Mouse (Mus musculus) heart, embryonic 12.5 days (tissue): ENCODE measurements around the gene Etv1. TPM values are rescaled to one million over a fixed set of nuclear protein-coding genes. Genes with fewer than 3 reads are reported as not detected.
A peak's percentile ranks its signal among the peaks of the same experiment; 100 is the strongest.

Experiments used
- ATAC-seq: fragments of 200-750 bp; cut with Nextera tagmentation; 2 replicates; pipeline ENCODE4 v1.8.0; 2017; ENCODE audit warnings: moderate TSS enrichment, moderate library complexity; ENCODE audit not compliant: insufficient number of reproducible peaks, low FRiP score
- H3K27ac ChIP-seq: fragments of 300-500 bp; sonication (generic); 2 replicates; pipeline ENCODE4 v1.5.1; 2016; ENCODE audit warnings: mild to moderate bottlenecking, moderate library complexity; ENCODE audit not compliant: poor library complexity, severe bottlenecking
- H3K27me3 ChIP-seq: fragments of 300-500 bp; sonication (generic); replicated peaks from 2 replicates; pipeline ENCODE4 v1.6.1; 2016; ENCODE audit warnings: mild to moderate bottlenecking, moderate library complexity
- H3K36me3 ChIP-seq: fragments of 300-500 bp; sonication (generic); 2 replicates; pipeline ENCODE4 v1.6.1; 2016; ENCODE audit warnings: mild to moderate bottlenecking, moderate library complexity
- H3K4me1 ChIP-seq: fragments of 300-500 bp; sonication (generic); replicated peaks from 2 replicates; pipeline ENCODE4 v1.6.1; 2016; ENCODE audit warnings: mild to moderate bottlenecking
- H3K4me2 ChIP-seq: fragments of 300-500 bp; sonication (generic); 2 replicates; pipeline ENCODE4 v1.6.1; 2016; ENCODE audit warnings: mild to moderate bottlenecking, moderate library complexity
- H3K4me3 ChIP-seq: fragments of 300-500 bp; sonication (generic); 2 replicates; pipeline ENCODE4 v1.5.1; 2016; ENCODE audit warnings: mild to moderate bottlenecking
- H3K9ac ChIP-seq: fragments of 300-500 bp; sonication (generic); 2 replicates; pipeline ENCODE4 v1.6.1; 2016; ENCODE audit warnings: mild to moderate bottlenecking, moderate library complexity
- H3K9me3 ChIP-seq: fragments of 300-500 bp; sonication (generic); replicated peaks from 2 replicates; pipeline ENCODE4 v1.6.1; 2016; ENCODE audit warnings: mild to moderate bottlenecking, moderate library complexity
- WGBS: fragments of 180-500 bp; shearing (Covaris S2); methylation state at CpG from one replicate; pipeline ENCODE4 v1.1.7; 2016; 5-methylcytosine and 5-hydroxymethylcytosine counted together
- polyA plus RNA-seq: library from polyadenylated mRNA; unstranded; fragments of >200 nt; fragmentation: Nextera tagmentation; extraction: Ambion mirVana; gene quantifications from 2 replicates; pipeline ENCODE4 v1.2.1, GENCODE M21; 2016

Gene Etv1
- polyA plus RNA-seq, 1 experiment from 2014 or later = 29.2 TPM

GRCm38 (mm10) chr12:38859675-38860074 is 80.5 kb downstream of the Etv1 start:
- ATAC-seq = no peak
- Histone ChIP-seq H3K9ac (no peak overlapping the region), H3K4me3 (no peak overlapping the region), H3K36me3 (peaks cover 16% of the 10 kb centered on the region), H3K9me3 (no peaks in the 10 kb centered on the region), H3K27ac (no peak overlapping the region), H3K4me1 (no peaks in the 10 kb centered on the region), H3K4me2 (no peak overlapping the region), H3K27me3 (no peaks in the 10 kb centered on the region)
- WGBS = 89% methylated on average over 4 of the region's 4 CpGs

GRCm38 (mm10) chr12:38860168-38861115 is 81.3 kb downstream of the Etv1 start:
- no peak overlapping the region for H3K4me2 ChIP-seq
- H3K27ac ChIP-seq = peak overlapping the region; percentile 21; the same call in 1 of the 2 replicates
- WGBS = 77% methylated on average over 7 of the region's 7 CpGs

GRCm38 (mm10) chr12:38863395-38863794 is 84.2 kb downstream of the Etv1 start:
- Histone ChIP-seq H3K4me1 (no peaks in the 10 kb centered on the region), H3K36me3 (peaks cover 7% of the 10 kb centered on the region; the same call in 1 of the 2 replicates), H3K9me3 (no peaks in the 10 kb centered on the region), H3K9ac (no peak overlapping the region), H3K27me3 (no peaks in the 10 kb centered on the region), H3K4me3 (no peak overlapping the region), H3K27ac (no peak overlapping the region), H3K4me2 (no peak overlapping the region)
- WGBS = 77% methylated on average over 4 of the region's 4 CpGs
- ATAC-seq = no peak

More at GRCm38 (mm10) chr12:38860168-38861115, 81.3 kb downstream of the Etv1 start:
- Histone ChIP-seq H3K9me3 (no peaks in the 10 kb centered on the region), H3K4me1 (no peaks in the 10 kb centered on the region), H3K27me3 (no peaks in the 10 kb centered on the region), H3K9ac (no peak overlapping the region), H3K36me3 (peaks cover 17% of the 10 kb centered on the region), H3K4me3 (no peak overlapping the region)
- ATAC-seq = no peak

GRCm38 (mm10) chr12:38863982-38864828 is 85.0 kb downstream of the Etv1 start:
- Histone ChIP-seq H3K9me3 (no peaks in the 10 kb centered on the region), H3K27ac (0 out of 2 replicates have a peak overlapping the region, but pooled peaks have one; percentile 0), H3K4me1 (no peaks in the 10 kb centered on the region), H3K27me3 (no peaks in the 10 kb centered on the region), H3K4me2 (no peak overlapping the region), H3K9ac (no peak overlapping the region), H3K36me3 (peaks cover 5% of the 10 kb centered on the region; the same call in 1 of the 2 replicates), H3K4me3 (no peak overlapping the region)
- WGBS = 70% methylated on average over 3 of the region's 3 CpGs
- no peak for ATAC-seq

GRCm38 (mm10) chr12:38874470-38874995 is 95.4 kb downstream of the Etv1 start:
- peak; percentile 55 for ATAC-seq
- no peak overlapping the region for H3K4me2 ChIP-seq
- H3K4me1 ChIP-seq = peaks cover 5% of the 10 kb centered on the region; the same call in 1 of the 2 replicates
- no peaks in the 10 kb centered on the region for H3K9me3 ChIP-seq
- no peak overlapping the region for H3K4me3 ChIP-seq
- H3K9ac ChIP-seq = no peak overlapping the region
- peak overlapping the region; percentile 73; the same call in 1 of the 2 replicates for H3K27ac ChIP-seq
- H3K36me3 ChIP-seq = no peaks in the 10 kb centered on the region
- H3K27me3 ChIP-seq = no peaks in the 10 kb centered on the region

DNA sequence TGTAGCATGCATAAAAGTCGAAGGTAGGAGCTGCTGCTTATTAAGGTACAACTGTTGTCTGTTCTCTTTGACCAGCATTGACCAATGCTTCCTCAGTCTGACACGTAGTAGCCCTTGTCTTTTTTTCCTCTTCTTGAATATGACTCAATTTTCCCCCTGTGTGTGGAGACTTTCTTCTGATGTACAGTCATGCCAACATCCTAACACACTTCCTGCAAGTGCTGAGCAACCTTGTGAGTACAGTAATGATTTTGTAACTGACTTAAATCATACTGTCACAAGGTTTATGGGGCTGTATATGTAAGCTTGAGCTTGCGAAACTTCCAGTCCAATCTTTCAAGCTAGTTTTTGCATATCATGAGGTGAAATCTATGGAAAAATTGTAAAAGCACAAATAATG is 125.3 kb downstream of the Etv1 start:
- no peak overlapping the region for H3K4me2 ChIP-seq
- no peaks in the 10 kb centered on the region for H3K27me3 ChIP-seq
- H3K36me3 ChIP-seq = no peaks in the 10 kb centered on the region
- H3K4me3 ChIP-seq = no peak overlapping the region
- no peak overlapping the region for H3K9ac ChIP-seq
- WGBS = 68% methylated on average over 3 of the region's 3 CpGs
- ATAC-seq = no peak
- no peaks in the 10 kb centered on the region for H3K9me3 ChIP-seq
- no peak overlapping the region for H3K27ac ChIP-seq
- 0 out of 2 replicates have a peak, but pooled peaks cover 6% of the 10 kb centered on the region for H3K4me1 ChIP-seq

DNA sequence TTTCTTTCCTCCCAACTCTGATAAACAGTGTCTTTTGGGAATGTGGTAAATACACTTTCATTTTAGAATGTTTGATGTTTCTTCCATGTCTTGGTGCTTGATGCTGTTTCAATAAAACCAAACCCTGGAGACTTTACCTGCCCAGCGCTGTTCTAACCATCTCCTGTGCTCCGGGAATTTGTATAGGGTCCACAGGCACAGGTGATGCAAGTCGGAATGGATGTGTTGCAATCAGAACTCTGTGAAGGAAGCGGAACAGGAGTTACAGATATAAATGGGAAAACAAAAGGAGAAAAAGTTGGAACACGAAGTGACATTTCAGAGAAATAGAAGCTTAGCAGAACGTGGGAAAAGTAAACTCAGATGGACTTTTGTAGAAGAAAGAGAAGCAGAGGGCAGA is 127.1 kb downstream of the Etv1 start:
- 72% methylated on average over 6 of the region's 6 CpGs for WGBS
- Histone ChIP-seq H3K27me3 (no peaks in the 10 kb centered on the region), H3K36me3 (no peaks in the 10 kb centered on the region), H3K9ac (no peak overlapping the region), H3K4me3 (no peak overlapping the region), H3K9me3 (no peaks in the 10 kb centered on the region), H3K4me2 (no peak overlapping the region), H3K27ac (no peak overlapping the region), H3K4me1 (0 out of 2 replicates have a peak, but pooled peaks cover 6% of the 10 kb centered on the region)
- ATAC-seq = no peak

GRCm38 (mm10) chr12:38906812-38907211 is 127.6 kb downstream of the Etv1 start:
- H3K9me3 ChIP-seq = no peaks in the 10 kb centered on the region
- ATAC-seq = no peak

DNA sequence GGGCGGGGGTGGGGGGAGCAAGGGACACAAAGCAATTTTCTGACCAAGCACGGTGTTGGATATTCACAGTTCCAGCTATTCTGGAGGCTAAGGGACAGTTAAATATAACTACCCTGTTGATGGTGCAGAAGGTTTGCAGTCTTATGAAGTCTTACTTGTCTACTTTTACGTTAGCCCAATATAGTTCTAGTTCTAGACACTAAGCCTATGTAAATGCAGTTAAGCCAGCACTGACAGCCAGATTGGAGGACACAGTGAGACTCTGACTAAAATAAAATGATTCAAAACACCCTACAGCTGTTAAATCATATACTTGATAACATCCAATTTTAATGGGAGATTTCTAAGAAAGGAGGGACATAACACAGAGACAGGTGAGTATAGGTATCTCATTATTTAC is 129.8 kb downstream of the Etv1 start:
- WGBS = 87% methylated on average over 3 of the region's 3 CpGs
- no peaks in the 10 kb centered on the region for H3K9me3 ChIP-seq
- H3K36me3 ChIP-seq = no peaks in the 10 kb centered on the region
- H3K9ac ChIP-seq = no peak overlapping the region
- no peak overlapping the region for H3K4me3 ChIP-seq
- no peak for ATAC-seq
- H3K27me3 ChIP-seq = no peaks in the 10 kb centered on the region
- no peak overlapping the region for H3K27ac ChIP-seq
- H3K4me2 ChIP-seq = no peak overlapping the region
- H3K4me1 ChIP-seq = 0 out of 2 replicates have a peak, but pooled peaks cover 6% of the 10 kb centered on the region

More at GRCm38 (mm10) chr12:38906812-38907211, 127.6 kb downstream of the Etv1 start:
- no peaks in the 10 kb centered on the region for H3K27me3 ChIP-seq
- no peak overlapping the region for H3K4me2 ChIP-seq
- H3K36me3 ChIP-seq = no peaks in the 10 kb centered on the region
- no peak overlapping the region for H3K27ac ChIP-seq
- 39% methylated on average over 9 of the region's 9 CpGs for WGBS
- H3K9ac ChIP-seq = no peak overlapping the region
- H3K4me1 ChIP-seq = 0 out of 2 replicates have a peak, but pooled peaks cover 6% of the 10 kb centered on the region
- no peak overlapping the region for H3K4me3 ChIP-seq
